Mouse (Mus musculus) G1E-ER4 (cell line): ENCODE measurements around the gene Cnnm4. TPM values are rescaled to one million over a fixed set of nuclear protein-coding genes. Genes with fewer than 3 reads are reported as not detected.

Experiments used
- GATA1 ChIP-seq: IDR thresholded peaks from one replicate; pipeline ENCODE4 v1.8.0; 2012; ENCODE audit warnings: low read length, inconsistent platforms
- polyA plus RNA-seq: library from polyadenylated mRNA; stranded (reverse); fragments of >175 nt; gene quantifications from 2 replicates; pipeline ENCODE4 v1.2.3, GENCODE M21; 2012

Gene Cnnm4
- polyA plus RNA-seq, 1 experiment, result 1.3 TPM

GRCm38 (mm10) chr1:36540807-36541206 is 69.4 kb downstream of the Cnnm4 start:
- no peak for TF ChIP-seq GATA1

- TF ChIP-seq GATA1, result no peak
These were observed 70.4 kb downstream of the Cnnm4 start for GRCm38 (mm10) chr1:36541844-36542243.

DNA sequence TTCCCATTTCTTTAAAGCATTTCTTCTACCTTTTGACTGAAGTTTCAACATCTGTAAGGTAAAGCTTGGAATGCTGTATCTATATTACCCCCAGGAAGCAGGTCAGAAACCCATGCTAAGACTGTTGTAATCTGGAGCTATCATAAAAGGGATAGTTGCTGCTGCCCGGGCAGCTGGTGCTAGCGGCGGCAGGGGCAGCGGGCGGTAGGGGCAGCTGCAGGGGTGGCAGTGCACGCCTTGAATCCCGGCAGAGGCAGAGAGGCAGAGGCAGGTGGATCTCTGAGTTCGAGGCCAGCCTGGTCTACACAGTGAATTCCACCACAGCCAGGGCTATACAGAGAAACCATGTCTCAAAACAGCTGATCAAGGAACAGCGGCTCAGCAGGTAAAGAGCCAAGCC is 71.5 kb downstream of the Cnnm4 start:
- TF ChIP-seq GATA1, result no peak

DNA sequence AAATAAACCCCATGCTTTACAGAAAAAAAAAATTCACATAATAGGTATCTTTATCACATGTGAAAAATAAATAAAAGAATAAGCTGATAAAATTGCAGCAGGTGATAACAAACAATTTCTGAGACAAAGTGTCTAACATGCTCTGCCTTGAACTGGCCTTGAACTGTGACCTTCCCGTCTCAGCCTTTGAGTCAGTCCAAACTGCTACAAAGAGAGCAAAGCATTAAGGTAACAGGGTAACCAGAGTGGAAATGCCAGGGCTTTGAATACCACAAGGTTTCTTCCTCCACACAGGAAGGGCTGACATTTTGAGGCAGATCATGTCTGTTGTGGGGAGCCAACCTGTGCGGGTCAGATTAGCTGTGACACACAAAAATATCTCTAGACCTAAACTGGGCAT is 74.0 kb downstream of the Cnnm4 start:
- no peak for TF ChIP-seq GATA1

DNA sequence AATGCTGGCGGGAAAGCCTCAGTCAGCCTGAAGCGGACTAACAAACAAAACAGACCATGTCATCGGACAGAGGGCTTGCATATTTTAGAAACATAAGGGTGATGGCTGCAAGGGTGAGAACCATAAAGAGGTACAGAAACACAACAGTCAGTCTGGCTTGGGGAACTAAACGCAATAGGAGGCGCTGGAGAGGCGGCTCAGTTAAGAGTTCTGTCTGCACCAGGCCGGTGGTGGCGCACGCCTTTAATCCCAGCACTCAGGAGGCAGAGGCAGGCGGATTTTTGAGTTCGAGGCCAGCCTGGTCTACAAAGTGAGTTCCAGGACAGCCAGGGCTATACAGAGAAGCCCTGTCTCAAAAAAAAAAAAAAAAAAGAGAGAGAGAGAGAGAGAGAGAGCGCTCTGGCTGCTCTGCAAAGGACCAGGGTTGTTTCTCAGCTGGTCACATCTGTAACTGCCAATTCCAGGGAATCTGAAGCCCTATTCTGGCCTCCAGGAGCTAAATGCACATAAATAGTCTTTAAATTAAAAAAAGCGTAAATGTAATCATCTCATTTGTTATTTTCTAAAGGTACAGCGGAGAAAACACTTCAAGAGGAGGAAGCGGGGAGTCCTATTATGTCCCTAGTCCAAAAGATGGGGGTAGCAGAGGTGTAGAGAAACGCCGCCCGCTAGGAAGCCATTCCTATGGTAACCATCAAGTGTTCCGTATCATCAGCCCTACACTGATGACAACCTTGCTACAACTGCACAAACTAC is 74.6 kb downstream of the Cnnm4 start:
- no peak for TF ChIP-seq GATA1

- TF ChIP-seq GATA1, result no peak
These were observed 75.6 kb downstream of the Cnnm4 start, which contains the start of gene Ankrd39 for GRCm38 (mm10) chr1:36546888-36547471. TSS of gene Ankrd39 (minus strand) at chr1:36547445.

GRCm38 (mm10) chr1:36547981-36548598 is 76.7 kb downstream of the Cnnm4 start:
- TF ChIP-seq GATA1, result no peak

DNA sequence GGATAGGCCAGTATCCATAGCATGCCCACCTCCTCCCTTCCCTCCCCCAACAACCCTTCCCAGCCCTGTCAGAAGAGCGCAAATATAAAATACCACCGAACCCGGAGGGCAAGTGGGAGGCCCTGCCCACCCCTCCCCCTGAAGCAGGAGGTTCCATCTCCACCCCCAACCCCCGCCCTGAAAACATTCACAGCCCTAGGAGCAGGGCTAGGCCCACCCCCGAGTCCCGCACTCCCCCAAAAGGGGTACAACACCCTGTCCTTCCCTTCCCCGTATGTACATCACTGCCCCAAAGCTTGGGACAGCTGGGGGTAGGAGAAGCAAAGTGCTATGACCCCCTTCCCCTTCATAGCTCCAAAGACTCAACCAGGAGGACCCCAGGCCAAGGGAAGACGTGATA is 77.4 kb downstream of the Cnnm4 start:
- TF ChIP-seq GATA1, result no peak

DNA sequence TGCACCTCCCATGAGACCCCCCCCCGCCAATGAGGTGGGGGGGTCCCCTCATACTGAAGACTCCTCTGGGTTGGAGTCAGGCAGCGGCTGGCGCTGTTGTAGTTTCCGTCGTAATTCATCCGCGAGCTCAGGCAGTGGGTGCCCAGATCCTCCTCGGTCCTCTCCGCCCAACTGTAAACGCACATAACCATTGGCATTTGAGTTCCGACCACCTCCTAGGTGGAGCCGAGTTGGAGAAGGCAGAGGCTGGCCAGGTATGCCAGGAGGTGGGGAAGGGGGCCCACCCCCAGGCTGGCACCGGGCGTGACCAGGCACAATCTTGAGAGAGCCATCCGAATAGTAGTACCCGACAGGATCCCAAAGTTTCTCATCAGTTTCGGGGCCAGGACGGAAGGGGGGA is 78.1 kb downstream of the Cnnm4 start:
- TF ChIP-seq GATA1, result no peak

- no peak for TF ChIP-seq GATA1
These were observed 78.8 kb downstream of the Cnnm4 start for GRCm38 (mm10) chr1:36550075-36550863.

- TF ChIP-seq GATA1, result no peak
These were observed 80.5 kb downstream of the Cnnm4 start for GRCm38 (mm10) chr1:36551904-36552303.

GRCm38 (mm10) chr1:36552506-36552905 is 81.1 kb downstream of the Cnnm4 start:
- TF ChIP-seq GATA1, result no peak

DNA sequence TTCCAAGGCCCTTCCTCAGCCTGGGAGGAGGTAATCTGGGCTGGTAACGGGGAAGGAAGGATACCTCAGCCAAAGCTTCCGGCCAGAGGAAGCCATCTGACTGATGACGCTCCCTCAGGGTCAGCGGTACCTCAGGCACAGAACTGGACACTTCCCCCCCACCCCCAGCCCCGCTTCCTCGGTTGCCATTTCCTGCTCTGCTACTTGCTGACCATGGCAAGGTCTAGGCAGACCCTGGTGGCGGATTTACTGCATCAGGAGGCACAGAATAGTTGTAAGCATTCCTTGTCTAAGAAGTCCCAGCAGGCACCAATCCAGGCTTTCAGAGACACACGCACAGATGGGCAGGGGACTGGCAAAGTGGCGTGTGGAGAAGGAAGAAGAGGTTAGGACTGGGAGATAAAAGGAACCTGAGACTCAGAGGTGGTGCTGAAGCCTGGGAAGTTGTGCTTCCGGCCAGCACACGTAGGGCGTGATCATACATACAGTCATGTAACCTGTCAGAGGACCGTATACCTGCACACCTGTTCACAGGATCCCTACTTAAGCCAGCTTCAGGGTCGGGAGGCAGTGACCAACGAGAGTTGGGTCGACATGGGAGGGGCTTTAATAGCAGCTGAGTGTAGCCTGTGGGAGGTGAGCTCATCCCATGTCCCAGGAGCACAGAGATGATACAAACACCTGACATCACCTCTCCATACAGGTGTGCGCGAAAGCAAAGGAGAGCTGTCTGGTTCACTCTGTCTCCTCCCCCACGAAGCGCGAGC is 83.4 kb downstream of the Cnnm4 start:
- TF ChIP-seq GATA1, result no peak

DNA sequence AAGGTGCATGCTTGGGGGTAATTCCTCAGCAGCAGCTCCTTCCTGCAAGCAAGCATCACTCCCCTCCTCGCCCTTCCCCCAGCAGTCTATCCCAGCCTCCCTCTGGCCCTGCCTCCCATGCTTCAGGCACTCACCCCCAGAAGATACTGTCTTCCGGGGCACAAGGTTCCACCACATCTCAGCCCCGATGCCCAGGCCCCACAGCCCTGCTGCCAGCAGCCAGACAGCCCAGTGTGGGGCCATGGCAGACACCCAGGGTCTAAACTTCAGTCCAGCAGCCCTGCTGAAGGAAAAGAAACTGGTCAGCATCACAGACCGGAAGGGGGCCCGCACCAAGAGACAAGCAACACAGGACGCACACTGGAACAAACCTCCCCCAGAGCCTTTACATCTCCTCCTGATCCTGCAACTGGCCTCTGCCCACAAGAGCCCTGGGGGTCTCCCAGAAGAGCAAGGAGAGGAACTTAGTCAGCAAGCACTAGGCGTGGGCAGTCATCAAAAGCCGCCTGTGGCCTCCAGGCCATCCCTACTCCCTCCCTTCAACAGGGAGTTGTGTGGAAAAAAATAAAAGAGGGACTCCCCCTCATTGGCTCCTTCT is 84.5 kb downstream of the Cnnm4 start:
- TF ChIP-seq GATA1, result no peak
